Mouse (Mus musculus) E14TG2a.4 (cell line): ENCODE results near the gene Flrt1.

Experiments
- CTCF ChIP-seq: conservative IDR thresholded peaks from 2 replicates; pipeline ENCODE4 v1.5.1; 2014; ENCODE audit warnings: low read length
- NANOG ChIP-seq: IDR thresholded peaks from 2 replicates; pipeline ENCODE4 v1.6.1; 2014; ENCODE audit warnings: borderline replicate concordance, low read length, mixed read lengths

DNA sequence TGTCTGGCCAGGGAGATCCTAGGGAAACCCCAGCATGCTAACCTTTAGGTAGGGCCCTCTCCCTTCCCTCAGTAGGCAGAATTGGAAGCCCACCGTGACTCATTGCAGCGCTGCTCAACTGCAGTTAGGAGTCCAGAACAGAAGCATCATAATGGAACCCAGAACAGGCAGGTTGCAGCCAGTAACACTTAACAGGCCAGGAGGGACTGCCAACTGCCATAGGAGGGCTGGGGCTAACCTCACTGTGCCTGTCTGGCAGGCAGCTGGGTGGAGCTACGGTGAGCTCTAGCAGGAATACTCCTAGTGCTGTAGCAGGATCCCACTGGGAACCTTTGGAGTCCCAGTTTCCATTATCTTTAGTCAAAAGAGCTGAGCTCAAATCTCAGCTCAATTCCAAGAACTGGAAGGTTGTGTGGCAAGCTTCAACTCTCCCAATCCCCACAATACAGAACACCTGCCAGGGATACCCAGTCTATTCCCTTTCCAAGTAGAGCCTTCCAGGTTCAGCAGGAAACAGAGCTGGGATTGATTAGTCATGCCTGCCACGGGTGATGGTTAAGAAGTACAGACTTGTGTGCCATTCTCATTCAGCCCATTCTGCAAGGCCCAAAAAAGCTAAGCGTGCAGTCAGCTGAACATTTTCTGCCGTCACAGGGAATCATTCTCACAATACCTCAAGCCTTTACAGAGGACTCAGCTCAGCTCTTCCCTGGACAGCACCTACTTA is 46.6 kb upstream of the Flrt1 start:
- no peak for TF ChIP-seq CTCF
- no peak for TF ChIP-seq NANOG
